Mouse (Mus musculus): ENCODE results near the gene Sipa1l3. TPM values are rescaled to one million over a fixed set of nuclear protein-coding genes. Genes with fewer than 3 reads are reported as not detected.

The Sipa1l3 gene
- polyA plus RNA-seq, 1 experiment from 2014 or later, result 10.4 TPM

GRCm38 (mm10) chr7:29340247-29340646, 178.2 kb downstream of the Sipa1l3 start:
- Histone ChIP-seq H3K4me1 (peaks cover 29% of the 10 kb centered on the region), H3K36me3 (no peaks in the 10 kb centered on the region), H3K4me3 (no peak overlapping the region), H3K9me3 (no peaks in the 10 kb centered on the region), H3K27me3 (ENCODE audit: insufficient read depth, poor library complexity, severe bottlenecking) (no peaks in the 10 kb centered on the region; the same call in 1 of the 2 replicates), H3K27ac (no peak overlapping the region)
- 88% methylated on average over 9 of the region's 9 CpGs for WGBS
- DNase-seq (ENCODE audit: low spot score), result no peak

GRCm38 (mm10) chr7:29338984-29339679, 179.3 kb downstream of the Sipa1l3 start:
- H3K27me3 ChIP-seq (ENCODE audit: insufficient read depth, poor library complexity, severe bottlenecking), result no peaks in the 10 kb centered on the region; the same call in 1 of the 2 replicates
- H3K4me1 ChIP-seq, result peaks cover 29% of the 10 kb centered on the region
- no peak overlapping the region for H3K4me3 ChIP-seq
- H3K27ac ChIP-seq, result no peak overlapping the region
- H3K9me3 ChIP-seq, result no peaks in the 10 kb centered on the region
- 48% methylated on average over 14 of the region's 14 CpGs for WGBS
- DNase-seq (ENCODE audit: low spot score), result no peak
- H3K36me3 ChIP-seq, result no peaks in the 10 kb centered on the region

DNA sequence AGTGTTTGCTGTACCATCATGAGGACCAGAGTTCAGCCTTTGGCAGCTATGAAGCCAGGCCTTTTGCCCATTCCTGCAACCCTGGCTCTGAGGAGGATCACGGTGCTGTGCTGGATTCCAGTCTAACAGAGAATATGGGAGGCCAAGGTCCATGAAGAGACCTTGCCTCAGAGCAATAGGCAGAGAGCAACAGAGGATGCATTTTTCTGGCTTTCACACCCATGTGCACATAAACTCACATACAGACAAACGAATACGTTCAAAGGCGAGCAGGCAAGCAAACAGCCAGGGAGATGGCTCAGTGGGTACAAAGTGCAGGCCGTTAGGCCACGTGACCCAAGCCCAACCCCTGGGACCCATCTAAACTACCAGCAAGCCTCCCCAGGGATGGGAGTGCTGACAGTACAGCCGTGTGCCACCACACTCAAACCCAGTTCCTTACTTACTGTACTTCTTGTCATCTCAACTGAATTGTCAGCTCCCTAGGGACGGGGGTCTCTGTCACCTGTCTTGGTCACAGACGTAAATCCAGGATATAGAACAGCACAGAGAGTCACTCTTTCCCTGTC, 180.0 kb downstream of the Sipa1l3 start:
- DNase-seq (ENCODE audit: low spot score), result no peak
- H3K4me3 ChIP-seq, result no peak overlapping the region
- peaks cover 29% of the 10 kb centered on the region for H3K4me1 ChIP-seq
- no peaks in the 10 kb centered on the region; the same call in 1 of the 2 replicates for H3K27me3 ChIP-seq (ENCODE audit: insufficient read depth, poor library complexity, severe bottlenecking)
- H3K9me3 ChIP-seq, result no peaks in the 10 kb centered on the region
- WGBS, result 77% methylated on average over 9 of the region's 9 CpGs
- no peaks in the 10 kb centered on the region for H3K36me3 ChIP-seq
- no peak overlapping the region for H3K27ac ChIP-seq

- Histone ChIP-seq H3K36me3 (no peaks in the 10 kb centered on the region), H3K9me3 (no peaks in the 10 kb centered on the region), H3K27ac (no peak overlapping the region), H3K4me3 (no peak overlapping the region), H3K4me1 (peaks cover 29% of the 10 kb centered on the region), H3K27me3 (ENCODE audit: insufficient read depth, poor library complexity, severe bottlenecking) (no peaks in the 10 kb centered on the region; the same call in 1 of the 2 replicates)
- DNase-seq (ENCODE audit: low spot score), result no peak
- WGBS, result 81% methylated on average over 2 of the region's 2 CpGs
Measured at GRCm38 (mm10) chr7:29337766-29338165, 180.7 kb downstream of the Sipa1l3 start.

DNA sequence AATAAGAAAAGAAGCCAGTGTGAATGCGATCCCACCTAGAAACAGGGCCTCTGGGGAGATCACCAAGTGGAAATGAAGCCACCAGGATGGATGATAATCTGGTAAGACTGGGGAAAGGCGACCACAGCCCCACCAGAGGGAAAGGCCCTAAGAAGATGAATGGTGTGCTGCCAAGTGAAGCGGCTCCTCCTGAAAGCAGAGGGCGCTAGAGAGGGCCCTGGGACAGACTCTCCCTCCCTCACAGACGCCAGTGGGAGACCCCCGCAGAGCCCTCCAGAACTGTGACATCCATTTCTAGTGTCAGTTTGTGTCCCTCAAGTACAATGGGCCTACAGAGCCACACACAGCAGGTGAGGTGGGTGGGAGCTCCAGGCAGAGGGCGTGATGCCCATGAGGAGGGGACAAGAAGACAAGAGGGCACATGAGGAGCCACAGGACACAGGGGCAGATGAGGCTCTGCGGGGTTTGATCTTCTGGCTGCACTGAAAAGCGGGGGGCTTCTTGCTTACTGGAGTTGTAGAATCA, 181.6 kb downstream of the Sipa1l3 start:
- peaks cover 22% of the 10 kb centered on the region for H3K4me1 ChIP-seq
- H3K36me3 ChIP-seq, result peaks cover 3% of the 10 kb centered on the region
- H3K27ac ChIP-seq, result no peak overlapping the region
- no peak for DNase-seq (ENCODE audit: low spot score)
- no peaks in the 10 kb centered on the region; the same call in 1 of the 2 replicates for H3K27me3 ChIP-seq (ENCODE audit: insufficient read depth, poor library complexity, severe bottlenecking)
- no peak overlapping the region for H3K4me3 ChIP-seq
- H3K9me3 ChIP-seq, result no peaks in the 10 kb centered on the region
- 66% methylated on average over 9 of the region's 9 CpGs for WGBS

DNA sequence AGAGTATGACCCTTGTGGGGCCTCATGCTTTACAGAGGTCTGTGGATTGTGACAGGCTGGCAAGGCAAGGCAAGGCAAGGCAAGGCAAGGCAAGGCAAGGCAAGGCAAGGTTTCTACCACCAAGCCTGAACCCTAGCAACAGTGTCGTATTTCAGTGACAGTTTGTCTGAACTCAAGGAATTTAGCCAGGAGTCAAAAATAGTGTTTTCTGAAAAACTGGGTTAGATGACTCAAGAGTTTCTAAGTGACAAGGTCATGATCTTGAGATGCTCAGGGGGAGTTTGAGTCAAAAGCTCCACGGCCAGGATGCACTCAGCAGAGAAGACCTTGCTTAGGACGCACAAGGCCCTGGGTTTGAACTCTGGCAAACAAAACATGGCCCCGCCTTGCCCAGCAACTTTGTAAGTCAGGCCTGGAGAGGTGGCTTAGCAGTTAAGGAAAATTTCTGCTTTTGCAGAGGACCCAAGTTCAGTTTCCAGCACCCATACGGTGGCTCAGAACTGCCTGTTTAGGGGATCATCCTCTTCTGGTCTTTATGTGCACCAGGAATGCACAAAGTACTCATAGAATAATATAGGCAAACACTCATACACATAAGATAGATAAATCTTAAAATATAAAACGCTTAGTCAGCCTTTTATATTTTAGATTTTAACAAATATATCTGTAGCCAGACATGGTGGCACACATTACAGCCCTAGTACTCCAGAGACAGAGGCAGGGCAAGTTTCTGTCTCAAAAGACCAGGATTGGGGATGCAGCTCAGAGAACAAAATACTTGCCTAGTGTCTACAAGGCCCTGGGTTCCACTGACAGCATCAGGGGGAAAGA, 182.4 kb downstream of the Sipa1l3 start:
- peaks cover 4% of the 10 kb centered on the region; the same call in 1 of the 2 replicates for H3K27me3 ChIP-seq (ENCODE audit: insufficient read depth, poor library complexity, severe bottlenecking)
- H3K36me3 ChIP-seq, result peaks cover 10% of the 10 kb centered on the region
- no peaks in the 10 kb centered on the region for H3K9me3 ChIP-seq
- DNase-seq (ENCODE audit: low spot score), result no peak
- no peak overlapping the region for H3K27ac ChIP-seq
- peaks cover 14% of the 10 kb centered on the region; the same call in 1 of the 2 replicates for H3K4me1 ChIP-seq
- H3K4me3 ChIP-seq, result no peak overlapping the region
- 70% methylated on average over 6 of the region's 6 CpGs for WGBS

DNA sequence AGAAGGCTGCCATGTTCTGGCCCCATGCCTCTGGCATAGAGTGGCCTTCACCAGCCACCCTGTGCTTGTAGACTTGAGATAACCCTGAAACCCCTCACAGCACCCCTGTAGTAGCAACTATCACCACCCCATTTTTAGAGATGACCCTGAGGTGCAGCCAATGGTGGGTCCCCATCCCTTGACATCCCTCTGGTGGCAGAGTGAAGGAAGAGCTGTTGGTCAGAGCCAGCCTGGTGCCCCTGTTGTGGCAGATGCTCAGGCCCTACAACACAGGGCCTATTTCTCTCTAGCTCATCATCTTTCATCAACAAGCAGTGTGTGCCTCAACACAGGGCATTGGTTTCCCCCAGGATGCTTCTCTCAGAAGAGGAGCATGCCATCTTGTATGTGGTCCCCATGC, 183.2 kb downstream of the Sipa1l3 start:
- Histone ChIP-seq H3K4me3 (no peak overlapping the region), H3K27ac (no peak overlapping the region), H3K27me3 (ENCODE audit: insufficient read depth, poor library complexity, severe bottlenecking) (peaks cover 5% of the 10 kb centered on the region; the same call in 1 of the 2 replicates), H3K36me3 (peaks cover 12% of the 10 kb centered on the region), H3K4me1 (peaks cover 7% of the 10 kb centered on the region; the same call in 1 of the 2 replicates), H3K9me3 (no peaks in the 10 kb centered on the region)
- no peak for DNase-seq (ENCODE audit: low spot score)

DNA sequence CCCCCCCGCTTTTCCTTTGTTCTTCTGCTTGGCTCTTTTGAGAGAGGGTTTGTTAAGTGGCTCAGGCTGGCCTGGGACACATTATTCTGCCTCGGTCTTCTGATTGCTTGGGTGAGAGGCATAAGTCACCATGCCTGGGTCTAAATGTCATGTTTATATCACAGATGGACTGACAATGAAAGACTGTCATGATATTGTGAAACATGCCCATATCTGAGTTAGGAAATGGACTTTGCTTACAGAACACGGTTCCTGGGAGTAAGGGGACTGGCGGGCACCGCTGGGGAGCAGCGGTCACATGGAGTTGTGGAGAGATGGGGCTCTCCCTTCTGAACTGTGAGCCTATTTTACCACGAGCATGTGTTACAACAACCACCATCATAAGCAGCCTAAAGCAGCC, 184.3 kb downstream of the Sipa1l3 start:
- DNase-seq (ENCODE audit: low spot score), result no peak
- WGBS, result 58% methylated on average over 7 of the region's 7 CpGs

DNA sequence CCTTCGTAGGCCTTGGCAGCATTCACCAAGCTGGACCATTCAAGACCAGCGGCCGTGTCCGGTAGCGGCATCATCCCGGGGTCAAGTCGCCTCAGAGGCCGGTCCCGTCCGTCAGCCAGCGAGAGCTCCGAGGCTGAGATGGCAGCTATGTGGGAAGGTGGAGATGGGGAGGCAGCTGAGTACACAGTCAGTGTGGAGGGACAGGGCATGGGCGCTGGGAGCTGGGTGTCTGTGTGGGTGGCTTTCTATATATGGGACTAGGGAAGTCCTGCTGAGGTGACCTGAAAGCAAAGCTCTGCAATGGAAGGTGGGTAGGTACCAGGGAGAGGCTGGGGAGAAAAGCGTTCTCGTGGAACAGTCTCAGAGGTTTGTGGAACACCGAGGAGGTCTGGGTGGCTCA, 189.5 kb downstream of the Sipa1l3 start:
- no peak overlapping the region for H3K4me3 ChIP-seq
- H3K4me1 ChIP-seq, result no peaks in the 10 kb centered on the region
- no peaks in the 10 kb centered on the region for H3K9me3 ChIP-seq
- whole genome bisulfite sequencing, result 92% methylated on average over 16 of the region's 16 CpGs
- H3K27ac ChIP-seq, result no peak overlapping the region
- no peak for DNase-seq (ENCODE audit: low spot score)
- peaks cover 5% of the 10 kb centered on the region; the same call in 1 of the 2 replicates for H3K27me3 ChIP-seq (ENCODE audit: insufficient read depth, poor library complexity, severe bottlenecking)
- peaks cover 26% of the 10 kb centered on the region for H3K36me3 ChIP-seq

More for the DNA sequence above, 184.3 kb downstream of the Sipa1l3 start:
- no peak overlapping the region for H3K27ac ChIP-seq
- peaks cover 12% of the 10 kb centered on the region for H3K36me3 ChIP-seq
- peaks cover 4% of the 10 kb centered on the region; the same call in 1 of the 2 replicates for H3K4me1 ChIP-seq
- peaks cover 5% of the 10 kb centered on the region; the same call in 1 of the 2 replicates for H3K27me3 ChIP-seq (ENCODE audit: insufficient read depth, poor library complexity, severe bottlenecking)
- no peaks in the 10 kb centered on the region for H3K9me3 ChIP-seq
- H3K4me3 ChIP-seq, result no peak overlapping the region

DNA sequence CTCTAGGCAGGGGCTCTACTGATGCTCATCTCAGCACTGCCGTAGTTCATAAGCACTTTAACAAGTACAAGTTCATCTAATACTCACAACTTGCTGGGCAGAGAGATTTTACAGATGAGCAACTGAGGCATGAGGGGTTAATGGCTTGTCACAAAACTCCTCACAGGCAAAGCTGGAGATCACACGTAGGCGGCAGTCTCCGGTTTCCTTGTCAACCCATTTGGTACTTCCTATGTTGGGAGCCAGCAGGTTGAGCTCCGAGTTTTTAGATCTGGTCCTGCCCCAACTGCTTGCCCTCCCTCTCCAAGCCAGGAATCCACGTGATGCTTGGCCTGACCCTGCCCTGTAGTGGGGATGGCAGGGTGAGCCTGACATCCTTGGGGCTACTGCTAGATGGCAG, 191.4 kb downstream of the Sipa1l3 start:
- no peak for DNase-seq (ENCODE audit: low spot score)
- Histone ChIP-seq H3K36me3 (peaks cover 27% of the 10 kb centered on the region), H3K4me3 (no peak overlapping the region), H3K4me1 (0 out of 2 replicates have a peak, but pooled peaks cover under 1% of the 10 kb centered on the region), H3K27ac (no peak overlapping the region), H3K9me3 (no peaks in the 10 kb centered on the region), H3K27me3 (ENCODE audit: insufficient read depth, poor library complexity, severe bottlenecking) (peaks cover 7% of the 10 kb centered on the region; the same call in 1 of the 2 replicates)
- 79% methylated on average over 6 of the region's 6 CpGs for WGBS

DNA sequence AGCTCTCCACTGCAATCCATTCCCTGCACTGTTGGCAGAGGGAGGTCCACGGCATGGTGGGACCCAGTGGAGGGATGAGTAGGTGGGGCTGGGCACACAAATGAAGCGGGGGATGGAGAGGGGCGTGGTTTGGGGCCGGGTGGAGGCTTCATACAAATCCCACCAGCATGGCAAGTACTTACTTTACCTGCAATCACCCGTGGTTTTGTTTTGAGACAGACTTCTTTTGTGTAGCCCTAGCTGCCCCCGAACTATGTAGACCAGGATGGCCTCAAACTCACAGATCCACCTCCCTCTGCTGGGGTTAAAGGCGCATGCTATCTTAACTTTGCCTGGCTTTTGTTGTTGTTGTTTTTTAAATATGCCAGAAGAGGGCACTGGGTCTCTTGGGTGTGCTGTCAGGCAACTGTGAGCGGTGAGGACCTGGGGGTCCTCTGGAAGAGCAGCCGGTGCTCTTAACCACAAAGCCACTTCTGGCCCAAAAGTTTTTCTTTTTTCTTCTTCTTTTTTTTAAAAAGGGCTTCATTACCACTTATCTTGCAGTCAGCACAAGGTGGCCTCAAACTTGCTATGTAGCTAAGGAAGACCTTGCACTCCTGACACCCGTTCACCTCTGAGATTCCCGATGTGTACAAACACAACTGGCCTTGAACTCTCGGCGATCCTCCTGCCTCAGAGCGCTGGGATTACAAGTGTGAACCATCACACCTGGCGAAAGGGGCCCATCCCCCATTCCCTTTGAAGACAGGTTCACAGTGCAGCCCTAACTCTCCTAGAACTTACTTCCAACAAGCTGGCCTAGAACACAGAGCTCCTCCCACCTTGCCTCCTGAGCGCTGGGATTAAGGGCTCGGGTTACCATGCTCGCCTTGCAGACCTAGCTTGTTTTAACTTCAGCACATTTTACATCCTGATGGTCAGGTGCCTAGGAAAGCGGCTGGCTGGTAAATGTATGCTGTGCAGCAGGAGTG, 198.8 kb downstream of the Sipa1l3 start:
- peaks cover 6% of the 10 kb centered on the region; the same call in 1 of the 2 replicates for H3K36me3 ChIP-seq
- peak overlapping the region; percentile 42 for H3K4me3 ChIP-seq
- DNase-seq (ENCODE audit: low spot score), result no peak
- peak overlapping the region; percentile 73 for H3K27ac ChIP-seq
- H3K4me1 ChIP-seq, result peaks cover 60% of the 10 kb centered on the region
- 6% methylated on average over 19 of the region's 19 CpGs for WGBS
- H3K9me3 ChIP-seq, result no peaks in the 10 kb centered on the region
- peaks cover 39% of the 10 kb centered on the region; the same call in 1 of the 2 replicates for H3K27me3 ChIP-seq (ENCODE audit: insufficient read depth, poor library complexity, severe bottlenecking)

Measured in heart, embryonic 10.5 days (tissue).